Mouse (Mus musculus) thymus, adult 2 months (tissue): ENCODE data around the gene Lilra5.
"Not testable (repeated sequence)": the region's sequence is repeated elsewhere in the genome, so short reads cannot be mapped to it uniquely, and the experiment has no call there.

ENCODE experiments used
- CTCF ChIP-seq: fragments of 200-500 bp; IDR thresholded peaks from 2 replicates; pipeline ENCODE4 v1.5.1; 2012; ENCODE audit warnings: mild to moderate bottlenecking, control low read depth, low read length, moderate library complexity, borderline replicate concordance; ENCODE audit not compliant: control insufficient read depth, poor library complexity, insufficient read depth; ENCODE audit errors: extremely low read depth
- POLR2A ChIP-seq: fragments of 200-500 bp; IDR thresholded peaks from 2 replicates; pipeline ENCODE4 v1.6.1; 2012; ENCODE audit warnings: mild to moderate bottlenecking, low read length, control low read depth, moderate library complexity; ENCODE audit not compliant: control insufficient read depth, poor library complexity, insufficient read depth; ENCODE audit errors: extremely low read depth

DNA sequence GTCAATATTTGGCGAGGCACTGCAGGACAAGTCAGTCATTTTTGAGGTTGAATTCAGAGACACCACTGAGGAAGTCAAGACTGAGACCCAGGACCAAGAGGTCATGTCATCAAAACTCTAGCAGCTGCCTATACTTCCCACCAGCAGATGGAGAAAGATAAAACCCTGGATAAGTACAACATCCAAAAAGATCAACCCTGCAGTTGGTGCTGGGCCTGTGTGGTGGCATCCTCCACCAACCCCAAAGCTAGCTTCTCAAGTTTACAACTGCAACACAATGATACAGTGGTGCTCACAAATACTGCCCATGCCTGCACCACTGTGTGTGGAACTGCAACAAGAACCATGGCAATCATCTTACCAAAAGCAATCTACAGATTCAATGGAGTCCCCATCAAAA, 34.6 kb downstream of the Lilra5 start:
- TF ChIP-seq POLR2A, CTCF: not testable (repeated sequence)
